Mouse (Mus musculus) thymus, adult 2 months (tissue): ENCODE results near the gene Ces2c.

Experiments
- CTCF ChIP-seq: fragments of 200-500 bp; IDR thresholded peaks from 2 replicates; pipeline ENCODE4 v1.5.1; 2012; ENCODE audit warnings: mild to moderate bottlenecking, control low read depth, low read length, moderate library complexity, borderline replicate concordance; ENCODE audit not compliant: control insufficient read depth, poor library complexity, insufficient read depth; ENCODE audit errors: extremely low read depth
- POLR2A ChIP-seq: fragments of 200-500 bp; IDR thresholded peaks from 2 replicates; pipeline ENCODE4 v1.6.1; 2012; ENCODE audit warnings: mild to moderate bottlenecking, low read length, control low read depth, moderate library complexity; ENCODE audit not compliant: control insufficient read depth, poor library complexity, insufficient read depth; ENCODE audit errors: extremely low read depth

DNA sequence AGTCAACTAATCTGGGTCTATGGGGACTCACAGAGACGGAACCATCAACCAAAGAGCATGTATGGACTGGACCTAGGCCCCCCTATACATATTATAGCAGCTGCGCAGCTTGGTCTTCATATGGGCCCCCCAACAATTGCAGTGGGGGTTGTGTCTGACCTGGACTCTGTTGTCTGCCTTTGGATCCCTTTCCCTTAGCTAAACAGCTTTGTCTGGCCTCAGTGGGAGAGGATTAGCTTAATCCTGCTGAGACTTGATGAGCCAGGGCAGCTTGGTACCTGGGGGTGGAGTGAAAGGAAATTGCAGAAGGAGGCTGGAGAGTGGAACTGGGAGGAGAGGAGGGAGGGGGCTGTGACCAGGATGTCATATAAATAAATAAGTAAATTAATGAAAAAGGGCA is 40.7 kb upstream of the Ces2c start:
- TF ChIP-seq CTCF (no peak), POLR2A (no peak)
